Mouse (Mus musculus) heart, embryonic 11.5 days (tissue): ENCODE data around the gene Erc2. TPM values are rescaled to one million over a fixed set of nuclear protein-coding genes. Genes with fewer than 3 reads are reported as not detected.
A peak's percentile ranks its signal among the peaks of the same experiment; 100 is the strongest.

Source experiments
- ATAC-seq: fragments of 200-750 bp; cut with Nextera tagmentation; replicated peaks from 2 replicates; pipeline ENCODE4 v1.8.0; 2017; ENCODE audit warnings: moderate library complexity; ENCODE audit not compliant: insufficient number of reproducible peaks, low FRiP score, low TSS enrichment
- H3K27ac ChIP-seq: fragments of 300-500 bp; sonication (generic); 2 replicates; pipeline ENCODE4 v1.5.1; 2014; ENCODE audit warnings: mild to moderate bottlenecking, low read depth, low read length
- H3K27me3 ChIP-seq: fragments of 300-500 bp; sonication (generic); 2 replicates; pipeline ENCODE4 v1.6.1; 2014; ENCODE audit warnings: mild to moderate bottlenecking, low read length, mixed read lengths; ENCODE audit not compliant: control insufficient read depth, insufficient read depth
- H3K36me3 ChIP-seq: fragments of 300-500 bp; sonication (generic); 2 replicates; pipeline ENCODE4 v1.6.1; 2014; ENCODE audit warnings: mild to moderate bottlenecking, low read length, moderate library complexity, mixed read lengths; ENCODE audit not compliant: control insufficient read depth, insufficient read depth
- H3K4me1 ChIP-seq: fragments of 300-500 bp; sonication (generic); 2 replicates; pipeline ENCODE4 v1.6.1; 2014; ENCODE audit warnings: low read length; ENCODE audit not compliant: control insufficient read depth, insufficient read depth
- H3K4me2 ChIP-seq: fragments of 300-500 bp; sonication (generic); 2 replicates; pipeline ENCODE4 v1.6.1; 2014; ENCODE audit warnings: mild to moderate bottlenecking, moderate library complexity
- H3K4me3 ChIP-seq: fragments of 300-500 bp; sonication (generic); 2 replicates; pipeline ENCODE4 v1.5.1; 2014; ENCODE audit warnings: low read depth, low read length
- H3K9ac ChIP-seq: fragments of 300-500 bp; sonication (generic); 2 replicates; pipeline ENCODE4 v1.6.1; 2014; ENCODE audit warnings: mild to moderate bottlenecking, low read depth, low read length, moderate library complexity
- H3K9me3 ChIP-seq: fragments of 300-500 bp; sonication (generic); replicated peaks from 2 replicates; pipeline ENCODE4 v1.6.1; 2016; ENCODE audit warnings: low read length; ENCODE audit not compliant: control insufficient read depth
- WGBS: fragments of 180-500 bp; shearing (Covaris S2); extraction: QIAGEN DNeasy Blood & Tissue Kit; methylation state at CpG from one replicate; pipeline ENCODE4 v1.1.7; 2014; ENCODE audit not compliant: insufficient replicate concordance; 5-methylcytosine and 5-hydroxymethylcytosine counted together
- polyA plus RNA-seq: library from polyadenylated mRNA; unstranded; fragments of >200 nt; fragmentation: Nextera tagmentation; extraction: Ambion mirVana; gene quantifications from 2 replicates; pipeline ENCODE4 v1.2.1, GENCODE M21; 2014

The Erc2 gene
- polyA plus RNA-seq, 1 experiment from 2014 or later: 6.2 TPM

DNA sequence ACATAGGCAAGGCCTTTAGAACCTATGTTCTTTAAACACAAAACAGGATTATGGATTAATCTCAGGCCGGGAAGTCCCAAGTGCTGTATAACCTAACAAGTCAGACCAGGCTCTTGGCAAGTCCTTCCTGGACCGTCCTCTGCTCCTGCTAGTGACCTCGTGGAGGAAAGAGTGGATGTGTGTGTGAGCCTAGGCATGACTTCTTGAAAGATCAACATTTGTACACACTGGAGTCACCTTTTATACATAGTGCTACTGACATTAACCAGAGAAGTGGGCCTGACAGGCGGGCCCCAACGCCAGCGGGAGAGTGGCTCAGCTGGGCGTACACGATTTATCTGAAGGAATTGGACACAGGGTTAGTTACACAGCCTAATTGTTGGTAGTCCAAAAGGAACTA lies 504.6 kb downstream of the Erc2 start:
- Histone ChIP-seq H3K27me3 (no peaks in the 10 kb centered on the region), H3K9ac (peak overlapping the region; percentile 44; the same call in 1 of the 2 replicates), H3K9me3 (no peaks in the 10 kb centered on the region), H3K4me1 (peaks cover 6% of the 10 kb centered on the region; the same call in 1 of the 2 replicates), H3K36me3 (no peaks in the 10 kb centered on the region), H3K4me3 (no peak overlapping the region), H3K27ac (peak overlapping the region; percentile 54; the same call in 1 of the 2 replicates), H3K4me2 (no peak overlapping the region)
- 29% methylated on average over 8 of the region's 8 CpGs for WGBS
- peak; percentile 57; the same call in 1 of the 2 replicates for ATAC-seq

DNA sequence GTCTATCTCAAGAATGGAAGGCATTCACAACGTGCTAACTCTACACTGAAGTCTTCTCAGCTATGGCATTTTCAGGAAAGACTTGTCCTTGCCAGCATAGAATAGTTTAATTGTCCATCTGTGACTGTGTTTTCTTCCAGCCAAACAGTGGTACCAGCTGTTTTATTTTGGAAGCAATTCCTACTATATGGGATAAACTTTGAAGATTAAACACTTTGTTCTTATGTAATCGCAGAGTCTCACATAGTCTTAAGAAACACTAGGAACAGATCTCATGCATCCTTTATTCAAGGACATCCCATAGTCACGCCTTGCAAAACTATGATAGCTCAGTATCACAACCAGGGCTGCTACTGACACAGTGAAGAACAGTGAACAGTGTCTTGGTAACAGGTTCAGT lies 506.8 kb downstream of the Erc2 start:
- no peak overlapping the region for H3K9ac ChIP-seq
- no peak for ATAC-seq
- WGBS: 78% methylated on average over 3 of the region's 3 CpGs

DNA sequence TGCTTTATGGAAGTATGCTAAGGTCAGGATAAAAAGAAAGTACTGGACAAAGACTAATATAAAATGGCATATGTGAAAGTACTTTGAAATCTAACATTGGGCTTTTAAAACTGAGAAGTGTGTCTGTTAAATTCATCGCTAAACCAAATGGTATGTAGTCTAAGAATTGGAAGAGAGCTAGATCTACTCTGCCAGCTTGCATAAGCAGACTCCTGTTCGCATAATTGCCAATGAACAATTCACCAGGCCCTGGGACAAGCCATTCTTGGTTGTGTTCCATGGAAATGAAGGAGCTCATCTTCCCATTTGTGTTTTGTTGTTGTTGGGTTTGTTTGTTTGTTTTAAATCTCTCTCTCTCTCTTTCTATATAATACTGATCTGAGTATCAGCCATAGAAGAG lies 521.8 kb downstream of the Erc2 start:
- no peaks in the 10 kb centered on the region for H3K36me3 ChIP-seq
- no peak overlapping the region for H3K9ac ChIP-seq
- H3K4me3 ChIP-seq: no peak overlapping the region
- no peaks in the 10 kb centered on the region for H3K4me1 ChIP-seq
- no peak overlapping the region for H3K4me2 ChIP-seq
- H3K9me3 ChIP-seq: no peaks in the 10 kb centered on the region
- H3K27ac ChIP-seq: no peak overlapping the region
- H3K27me3 ChIP-seq: no peaks in the 10 kb centered on the region
- WGBS: 84% methylated on average over 2 of the region's 2 CpGs
- no peak for ATAC-seq

More for the DNA sequence above, 506.8 kb downstream of the Erc2 start:
- no peak overlapping the region for H3K27ac ChIP-seq
- no peak overlapping the region for H3K4me2 ChIP-seq
- H3K4me1 ChIP-seq: no peaks in the 10 kb centered on the region
- H3K4me3 ChIP-seq: no peak overlapping the region
- no peaks in the 10 kb centered on the region for H3K36me3 ChIP-seq
- no peaks in the 10 kb centered on the region for H3K9me3 ChIP-seq
- H3K27me3 ChIP-seq: no peaks in the 10 kb centered on the region

GRCm38 (mm10) chr14:28147201-28147600 lies 525.0 kb downstream of the Erc2 start:
- no peak overlapping the region for H3K4me2 ChIP-seq
- H3K4me3 ChIP-seq: no peak overlapping the region
- no peak overlapping the region for H3K9ac ChIP-seq
- no peaks in the 10 kb centered on the region for H3K36me3 ChIP-seq
- H3K9me3 ChIP-seq: no peaks in the 10 kb centered on the region
- no peak overlapping the region for H3K27ac ChIP-seq
- no peak for ATAC-seq
- H3K27me3 ChIP-seq: no peaks in the 10 kb centered on the region
- H3K4me1 ChIP-seq: no peaks in the 10 kb centered on the region
- 45% methylated on average over 5 of the region's 5 CpGs for WGBS

- no peaks in the 10 kb centered on the region for H3K36me3 ChIP-seq
- no peak overlapping the region for H3K4me2 ChIP-seq
- H3K27ac ChIP-seq: no peak overlapping the region
- no peak overlapping the region for H3K9ac ChIP-seq
- 82% methylated on average over 3 of the region's 3 CpGs for WGBS
- ATAC-seq: no peak
- no peak overlapping the region for H3K4me3 ChIP-seq
- no peaks in the 10 kb centered on the region for H3K9me3 ChIP-seq
- no peaks in the 10 kb centered on the region for H3K27me3 ChIP-seq
- no peaks in the 10 kb centered on the region for H3K4me1 ChIP-seq
These were observed 528.7 kb downstream of the Erc2 start for GRCm38 (mm10) chr14:28150942-28151341.

DNA sequence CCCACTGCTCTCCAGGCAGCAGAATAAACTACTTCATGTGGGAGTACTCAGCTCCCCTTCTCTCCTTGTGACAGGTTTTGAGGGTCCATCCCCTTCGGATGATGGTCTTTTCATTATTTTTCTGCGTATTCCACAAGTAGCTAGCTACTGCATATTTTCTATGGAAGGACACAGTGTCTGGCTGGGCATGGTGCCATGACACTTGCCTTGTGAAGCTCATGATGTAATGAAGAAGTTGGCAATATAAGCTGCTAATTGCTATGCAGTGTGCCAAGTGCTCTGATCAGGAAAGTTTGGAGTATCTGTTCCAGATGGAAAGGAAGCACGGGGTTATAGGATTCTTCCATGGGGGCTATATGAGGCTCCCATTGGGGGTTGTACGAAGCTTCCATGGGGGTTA lies 533.5 kb downstream of the Erc2 start:
- H3K9me3 ChIP-seq: no peaks in the 10 kb centered on the region
- no peaks in the 10 kb centered on the region for H3K27me3 ChIP-seq
- H3K9ac ChIP-seq: no peak overlapping the region
- no peak overlapping the region for H3K27ac ChIP-seq
- no peaks in the 10 kb centered on the region for H3K4me1 ChIP-seq
- no peak overlapping the region for H3K4me2 ChIP-seq
- no peak overlapping the region for H3K4me3 ChIP-seq
- no peak for ATAC-seq
- H3K36me3 ChIP-seq: no peaks in the 10 kb centered on the region
- WGBS: 84% methylated on average over 4 of the region's 4 CpGs

- Histone ChIP-seq H3K27ac (no peak overlapping the region), H3K9ac (no peak overlapping the region), H3K27me3 (no peaks in the 10 kb centered on the region), H3K4me1 (peaks cover 15% of the 10 kb centered on the region; the same call in 1 of the 2 replicates), H3K36me3 (no peaks in the 10 kb centered on the region), H3K4me3 (no peak overlapping the region), H3K4me2 (no peak overlapping the region), H3K9me3 (no peaks in the 10 kb centered on the region)
- 74% methylated on average over 2 of the region's 2 CpGs for whole genome bisulfite sequencing
- no peak for ATAC-seq
These were observed 538.6 kb downstream of the Erc2 start for GRCm38 (mm10) chr14:28160852-28161251.

GRCm38 (mm10) chr14:28164642-28165408 lies 542.6 kb downstream of the Erc2 start:
- Histone ChIP-seq H3K4me2 (peak overlapping the region; percentile 4; the same call in 1 of the 2 replicates), H3K27ac (peak overlapping the region; percentile 42), H3K27me3 (no peaks in the 10 kb centered on the region), H3K9me3 (no peaks in the 10 kb centered on the region), H3K4me1 (peaks cover 17% of the 10 kb centered on the region; the same call in 1 of the 2 replicates), H3K36me3 (no peaks in the 10 kb centered on the region), H3K4me3 (no peak overlapping the region), H3K9ac (no peak overlapping the region; the same call in 1 of the 2 replicates)
- WGBS: 47% methylated on average over 15 of the region's 15 CpGs
- no peak for ATAC-seq
